8 mouse cellular contexts compared by ENCODE assay signal in genomic region chr11:32533482-32534261, GRCm38 (mm10). TPM values are rescaled to one million over a fixed set of nuclear protein-coding genes. Genes with fewer than 3 reads are reported as not detected.
DNase-seq lines count a peak whose midpoint lies in the region; ATAC-seq lines count a peak whose summit lies in the region.

No protein-coding gene starts in this region.

- DNase-seq in heart, adult 11 months: peak; percentile 98
- no peak for DNase-seq in heart, postnatal 25 days (ENCODE audit: low spot score)
- peak; percentile 51 for DNase-seq in yolk sac, embryonic 10.5 days (ENCODE audit: low spot score)

- no peaks in the 10 kb centered on the region for H3K36me3 ChIP-seq in kidney, embryonic 15.5 days
- H3K36me3 ChIP-seq in lung, embryonic 15.5 days: no peaks in the 10 kb centered on the region
- no peaks in the 10 kb centered on the region for H3K36me3 ChIP-seq in neural tube, embryonic 15.5 days

- peak overlapping the region; percentile 79 for H3K27ac ChIP-seq in brown adipose tissue, adult 24 weeks (replicated peaks; ENCODE audit: low read depth, low read length)
- peak overlapping the region; percentile 29; the same call in 1 of the 2 replicates for H3K27ac ChIP-seq in kidney, embryonic 15.5 days
- no peak overlapping the region for H3K27ac ChIP-seq in lung, embryonic 15.5 days
- no peak overlapping the region for H3K27ac ChIP-seq in neural tube, embryonic 15.5 days (replicated peaks)

- H3K4me1 ChIP-seq in brown adipose tissue, adult 24 weeks (ENCODE audit: control insufficient read depth, insufficient read depth, insufficient read length, low read length): peaks cover 25% of the 10 kb centered on the region
- peaks cover 51% of the 10 kb centered on the region for H3K4me1 ChIP-seq in kidney, embryonic 15.5 days
- H3K4me1 ChIP-seq in lung, embryonic 15.5 days: peaks cover 22% of the 10 kb centered on the region
- peaks cover 44% of the 10 kb centered on the region for H3K4me1 ChIP-seq in neural tube, embryonic 15.5 days

- H3K27me3 ChIP-seq in kidney, embryonic 15.5 days: 0 out of 2 replicates have a peak, but pooled peaks cover 11% of the 10 kb centered on the region
- no peaks in the 10 kb centered on the region for H3K27me3 ChIP-seq in lung, embryonic 15.5 days
- peaks cover 5% of the 10 kb centered on the region; the same call in 1 of the 2 replicates for H3K27me3 ChIP-seq in neural tube, embryonic 15.5 days (replicated peaks)

- no peaks in the 10 kb centered on the region for H3K9me3 ChIP-seq in kidney, embryonic 15.5 days (replicated peaks)
- H3K9me3 ChIP-seq in lung, embryonic 15.5 days: no peaks in the 10 kb centered on the region
- no peaks in the 10 kb centered on the region for H3K9me3 ChIP-seq in neural tube, embryonic 15.5 days (replicated peaks)

- 1% methylated on average over 24 of the region's 24 CpGs for WGBS in kidney, embryonic 15.5 days
- under 1% methylated on average over 24 of the region's 24 CpGs for WGBS in lung, embryonic 15.5 days
- under 1% methylated on average over 24 of the region's 24 CpGs for WGBS in neural tube, embryonic 15.5 days

- H3K9ac ChIP-seq in kidney, embryonic 15.5 days: peak overlapping the region; percentile 55
- peak overlapping the region; percentile 64 for H3K9ac ChIP-seq in lung, embryonic 15.5 days
- peak overlapping the region; percentile 71 for H3K9ac ChIP-seq in neural tube, embryonic 15.5 days (replicated peaks)

- peak overlapping the region; percentile 89 for H3K4me2 ChIP-seq in kidney, embryonic 15.5 days
- H3K4me2 ChIP-seq in lung, embryonic 15.5 days: peak overlapping the region; percentile 99
- H3K4me2 ChIP-seq in neural tube, embryonic 15.5 days: peak overlapping the region; percentile 99

- peak; percentile 71 for ATAC-seq in granulocyte monocyte progenitor cell, adult 5-6 weeks (replicated peaks; ENCODE audit: poor library complexity, severe bottlenecking)
- peak; percentile 22 for ATAC-seq in kidney, embryonic 15.5 days (replicated peaks; ENCODE audit: low FRiP score)
- peak; percentile 23 for ATAC-seq in lung, embryonic 15.5 days (ENCODE audit: borderline replicate concordance, extremely low read depth, low FRiP score, low TSS enrichment)
- peak; percentile 56 for ATAC-seq in neural tube, embryonic 15.5 days (ENCODE audit: low FRiP score)

- H3K4me3 ChIP-seq in brown adipose tissue, adult 24 weeks (ENCODE audit: insufficient read depth, low read depth, low read length): peak overlapping the region; percentile 75
- H3K4me3 ChIP-seq in kidney, embryonic 15.5 days (replicated peaks): peak overlapping the region; percentile 74
- peak overlapping the region; percentile 71 for H3K4me3 ChIP-seq in lung, embryonic 15.5 days
- H3K4me3 ChIP-seq in neural tube, embryonic 15.5 days (replicated peaks): peak overlapping the region; percentile 70

- intact Hi-C loops in heart, postnatal 25 days (cut with DNase I): loop anchor here (2.0 to 5.0 kb wide), 3 partner anchors 17 to 76 kb away; partner anchors contain the start of gene Ubtd2

RNA-seq across cellular contexts. Expression of gene Stk10, which starts 0.6 kb away (rescaled TPM):
- 10 to 100 TPM in 1 of 2 experiments, 1 to 10 TPM in 1; 9.8 to 11.0 TPM for total RNA-seq in heart, postnatal 25 days (2021)
- polyA plus RNA-seq in brown adipose tissue, adult 24 weeks (2012; ENCODE audit: insufficient read depth, insufficient read length, missing spikeins): 4.3 and 5.5 TPM in 2 replicates
- 13.3 and 15.7 TPM in 2 replicates for total RNA-seq in granulocyte monocyte progenitor cell, adult 5-6 weeks (2014; fragmentation: Nextera tagmentation)
- 12.7 and 13.2 TPM in 2 replicates for total RNA-seq in granulocyte monocyte progenitor cell, adult 5-6 weeks (2017)
- polyA plus RNA-seq in kidney, embryonic 15.5 days (2015; fragmentation: Nextera tagmentation; extraction: Ambion mirVana): 5.4 TPM in 2 replicates
- polyA plus RNA-seq in lung, embryonic 15.5 days (2015; fragmentation: Nextera tagmentation; extraction: Ambion mirVana): 1.9 and 2.9 TPM in 2 replicates
- polyA plus RNA-seq in neural tube, embryonic 15.5 days (2015; fragmentation: Nextera tagmentation; extraction: Ambion mirVana): 2.3 and 3.9 TPM in 2 replicates

RNA-seq across cellular contexts. Expression of gene Efcab9, which starts 1.8 kb away (rescaled TPM):
- under 1 TPM in 1 of 2 experiments, not detected in 1; 0.61 TPM for total RNA-seq in heart, postnatal 25 days (2021)
- not detected in 2 replicates for polyA plus RNA-seq in brown adipose tissue, adult 24 weeks (2012; ENCODE audit: insufficient read depth, insufficient read length, missing spikeins)
- total RNA-seq in granulocyte monocyte progenitor cell, adult 5-6 weeks (2014; fragmentation: Nextera tagmentation): not detected in 2 replicates
- total RNA-seq in granulocyte monocyte progenitor cell, adult 5-6 weeks (2017): 1.2 TPM in 1 of 2 replicates, not detected in the other
- polyA plus RNA-seq in kidney, embryonic 15.5 days (2015; fragmentation: Nextera tagmentation; extraction: Ambion mirVana): 0.42 TPM in 1 of 2 replicates, not detected in the other
- polyA plus RNA-seq in lung, embryonic 15.5 days (2015; fragmentation: Nextera tagmentation; extraction: Ambion mirVana): 0.58 and 0.81 TPM in 2 replicates
- polyA plus RNA-seq in neural tube, embryonic 15.5 days (2015; fragmentation: Nextera tagmentation; extraction: Ambion mirVana): 0.63 TPM in 1 of 2 replicates, not detected in the other

Comparison
In these comparisons a context has a peak if more than half of its experiments do, and no peak if none do; other contexts are left out.
1. H3K27ac ChIP-seq: peak in brown adipose tissue, adult 24 weeks (single experiment) and kidney, embryonic 15.5 days (single experiment); none in lung, embryonic 15.5 days (single experiment) and neural tube, embryonic 15.5 days (single experiment).
2. Peak in every context shown above with its lines, with median percentiles within 50 percentile points of each other: H3K4me3 ChIP-seq, ATAC-seq, H3K4me2 ChIP-seq and H3K9ac ChIP-seq.